Mouse (Mus musculus): ENCODE results near the gene Abcd1.
"Not testable (repeated sequence)": the region's sequence is repeated elsewhere in the genome, so short reads cannot be mapped to it uniquely, and the experiment has no call there.

The Abcd1 gene

GRCm38 (mm10) chrX:73739841-73740240 lies 23.4 kb downstream of the Abcd1 start:
- not testable (repeated sequence) for DNase-seq (ENCODE audit: low spot score)

GRCm38 (mm10) chrX:73744774-73745481 lies 28.5 kb downstream of the Abcd1 start:
- no peak for DNase-seq (ENCODE audit: low spot score)

GRCm38 (mm10) chrX:73748977-73749376 lies 32.6 kb downstream of the Abcd1 start:
- no peak for DNase-seq (ENCODE audit: low spot score)

- DNase-seq (ENCODE audit: low spot score) = no peak
These were observed 40.1 kb downstream of the Abcd1 start, which contains the start of gene Plxnb3 for GRCm38 (mm10) chrX:73756334-73757140. TSS of gene Plxnb3 (plus strand) at chrX:73757090.

- DNase-seq (ENCODE audit: low spot score) = no peak
These were observed 42.4 kb downstream of the Abcd1 start for GRCm38 (mm10) chrX:73758611-73759290.

GRCm38 (mm10) chrX:73765311-73765710 lies 48.9 kb downstream of the Abcd1 start:
- no peak for DNase-seq (ENCODE audit: low spot score)

- DNase-seq (ENCODE audit: low spot score) = no peak
These were observed 50.9 kb downstream of the Abcd1 start for GRCm38 (mm10) chrX:73767267-73767666.

GRCm38 (mm10) chrX:73774168-73774760 lies 57.9 kb downstream of the Abcd1 start, which contains the start of gene Srpk3:
TSS of gene Srpk3 (plus strand) at chrX:73774405.
- DNase-seq (ENCODE audit: low spot score) = no peak

GRCm38 (mm10) chrX:73774802-73775483 lies 58.5 kb downstream of the Abcd1 start:
- no peak for DNase-seq (ENCODE audit: low spot score)

- DNase-seq (ENCODE audit: low spot score) = no peak
These were observed 65.8 kb downstream of the Abcd1 start for GRCm38 (mm10) chrX:73782227-73782626.

GRCm38 (mm10) chrX:73785666-73786065 lies 69.3 kb downstream of the Abcd1 start:
- DNase-seq (ENCODE audit: low spot score) = no peak

- DNase-seq (ENCODE audit: low spot score) = peak; percentile 91
These were observed 70.2 kb downstream of the Abcd1 start, which contains the start of the genes Idh3g and Ssr4 for GRCm38 (mm10) chrX:73786364-73787224. TSS of gene Idh3g (minus strand) at chrX:73786897. TSS of gene Ssr4 (plus strand) at chrX:73787028.

GRCm38 (mm10) chrX:73787225-73787558 lies 70.8 kb downstream of the Abcd1 start:
- DNase-seq (ENCODE audit: low spot score) = no peak

Measured in layer of hippocampus, adult 9-10 months (tissue).